Mouse (Mus musculus) liver, embryonic 13.5 days (tissue): ENCODE results near the gene Rab37. TPM values are rescaled to one million over a fixed set of nuclear protein-coding genes. Genes with fewer than 3 reads are reported as not detected.

Source experiments
- ATAC-seq: fragments of 200-750 bp; cut with Nextera tagmentation; 2 replicates; pipeline ENCODE4 v1.8.0; 2017; ENCODE audit warnings: low read depth, mild to moderate bottlenecking, moderate number of reproducible peaks, moderate library complexity
- DNase-seq: peaks from one replicate; pipeline ENCODE4 v3.0.0; 2022
- H3K27ac ChIP-seq: fragments of 300-500 bp; sonication (generic); 2 replicates; pipeline ENCODE4 v1.5.1; 2015; ENCODE audit warnings: moderate library complexity, mild to moderate bottlenecking, inconsistent platforms
- H3K27me3 ChIP-seq: fragments of 300-500 bp; sonication (generic); 2 replicates; pipeline ENCODE4 v1.6.1; 2015; ENCODE audit warnings: mild to moderate bottlenecking, inconsistent platforms
- H3K36me3 ChIP-seq: fragments of 300-500 bp; sonication (generic); 2 replicates; pipeline ENCODE4 v1.6.1; 2015; ENCODE audit warnings: mild to moderate bottlenecking, inconsistent platforms
- H3K4me1 ChIP-seq: fragments of 300-500 bp; sonication (generic); replicated peaks from 2 replicates; pipeline ENCODE4 v1.6.1; 2015; ENCODE audit warnings: inconsistent platforms
- H3K4me2 ChIP-seq: fragments of 300-500 bp; sonication (generic); 2 replicates; pipeline ENCODE4 v1.6.1; 2015; ENCODE audit warnings: inconsistent platforms, mild to moderate bottlenecking, moderate library complexity
- H3K4me3 ChIP-seq: fragments of 300-500 bp; sonication (generic); replicated peaks from 2 replicates; pipeline ENCODE4 v1.5.1; 2015; ENCODE audit warnings: mild to moderate bottlenecking, inconsistent platforms
- H3K9ac ChIP-seq: fragments of 300-500 bp; sonication (generic); 2 replicates; pipeline ENCODE4 v1.6.1; 2015; ENCODE audit warnings: mild to moderate bottlenecking, inconsistent platforms
- H3K9me3 ChIP-seq: fragments of 300-500 bp; sonication (generic); replicated peaks from 2 replicates; pipeline ENCODE4 v1.6.1; 2016; ENCODE audit warnings: inconsistent platforms
- WGBS: fragments of 180-500 bp; shearing (Covaris S2); methylation state at CpG from one replicate; pipeline ENCODE4 v1.1.7; 2015; ENCODE audit not compliant: insufficient replicate concordance; 5-methylcytosine and 5-hydroxymethylcytosine counted together
- polyA plus RNA-seq: library from polyadenylated mRNA; unstranded; fragments of >200 nt; fragmentation: Nextera tagmentation; extraction: Ambion mirVana; gene quantifications from 2 replicates; pipeline ENCODE4 v1.2.1, GENCODE M21; 2015

Gene Rab37
- polyA plus RNA-seq, 1 experiment from 2014 or later, result 3.6 TPM

- under 1% methylated on average over 39 of the region's 39 CpGs for WGBS
- H3K9ac ChIP-seq, result peak within 1 kb of the TSS; percentile 83
- H3K9me3 ChIP-seq, result no peaks in the 10 kb centered on the region; the same call in 1 of the 2 replicates
- H3K27me3 ChIP-seq, result no peaks in the 10 kb centered on the region
- DNase-seq (peak; percentile 99), ATAC-seq (peak; percentile 90)
- H3K27ac ChIP-seq, result peak within 1 kb of the TSS; percentile 80
- peak within 1 kb of the TSS; percentile 97 for H3K4me2 ChIP-seq
- H3K4me3 ChIP-seq, result peak within 1 kb of the TSS; percentile 75
- peaks cover 8% of the 10 kb centered on the region; the same call in 1 of the 2 replicates for H3K36me3 ChIP-seq
- peaks cover 66% of the 10 kb centered on the region for H3K4me1 ChIP-seq
Measured at GRCm38 (mm10) chr11:115187224-115187639, 96.0 kb downstream of the Rab37 start, which contains the start of gene Tmem104. TSS of gene Tmem104 (plus strand) at chr11:115187487.

- Histone ChIP-seq H3K27me3 (no peaks in the 10 kb centered on the region), H3K9me3 (no peaks in the 10 kb centered on the region; the same call in 1 of the 2 replicates), H3K4me3 (peak within 1 kb of the TSS; percentile 75), H3K4me2 (peak within 1 kb of the TSS; percentile 97), H3K27ac (peak within 1 kb of the TSS; percentile 80), H3K4me1 (peaks cover 67% of the 10 kb centered on the region), H3K36me3 (peaks cover 8% of the 10 kb centered on the region; the same call in 1 of the 2 replicates), H3K9ac (peak within 1 kb of the TSS; percentile 83)
- ATAC-seq (peak; percentile 33), DNase-seq (no peak)
- WGBS, result 4% methylated on average over 12 of the region's 12 CpGs
Measured at GRCm38 (mm10) chr11:115187693-115188092, 96.5 kb downstream of the Rab37 start, which contains the start of gene Nat9. TSS of gene Nat9 (minus strand) at chr11:115187859.

GRCm38 (mm10) chr11:115188539-115189231, 97.5 kb downstream of the Rab37 start:
- no peaks in the 10 kb centered on the region; the same call in 1 of the 2 replicates for H3K9me3 ChIP-seq
- ATAC-seq (no peak), DNase-seq (no peak)
- peak overlapping the region; percentile 97 for H3K4me2 ChIP-seq
- peaks cover 65% of the 10 kb centered on the region for H3K4me1 ChIP-seq
- H3K27ac ChIP-seq, result peak overlapping the region; percentile 80
- H3K4me3 ChIP-seq, result peak overlapping the region; percentile 75; the same call in 1 of the 2 replicates
- peak overlapping the region; percentile 83; the same call in 1 of the 2 replicates for H3K9ac ChIP-seq
- H3K36me3 ChIP-seq, result peaks cover 8% of the 10 kb centered on the region; the same call in 1 of the 2 replicates
- WGBS, result 32% methylated on average over 13 of the region's 13 CpGs
- no peaks in the 10 kb centered on the region for H3K27me3 ChIP-seq

- DNase-seq, result no peak
- no peak for ATAC-seq
- Histone ChIP-seq H3K36me3 (peaks cover 8% of the 10 kb centered on the region; the same call in 1 of the 2 replicates), H3K27ac (peak overlapping the region; percentile 60), H3K27me3 (no peaks in the 10 kb centered on the region), H3K9ac (no peak overlapping the region), H3K4me1 (peaks cover 67% of the 10 kb centered on the region), H3K4me3 (no peak overlapping the region), H3K9me3 (no peaks in the 10 kb centered on the region; the same call in 1 of the 2 replicates), H3K4me2 (peak overlapping the region; percentile 97)
- WGBS, result 67% methylated on average over 6 of the region's 6 CpGs
Measured at GRCm38 (mm10) chr11:115189304-115189703, 98.1 kb downstream of the Rab37 start.

- H3K36me3 ChIP-seq, result peaks cover 12% of the 10 kb centered on the region; the same call in 1 of the 2 replicates
- peaks cover 71% of the 10 kb centered on the region for H3K4me1 ChIP-seq
- H3K9me3 ChIP-seq, result no peaks in the 10 kb centered on the region; the same call in 1 of the 2 replicates
- H3K9ac ChIP-seq, result peak overlapping the region; percentile 18; the same call in 1 of the 2 replicates
- WGBS, result 21% methylated on average over 9 of the region's 9 CpGs
- ATAC-seq (no peak), DNase-seq (no peak)
- H3K4me2 ChIP-seq, result 0 out of 2 replicates have a peak overlapping the region, but pooled peaks have one; percentile 28
- H3K27me3 ChIP-seq, result no peaks in the 10 kb centered on the region
- peak overlapping the region; percentile 61 for H3K27ac ChIP-seq
- no peak overlapping the region for H3K4me3 ChIP-seq
Measured at GRCm38 (mm10) chr11:115192180-115192579, 100.9 kb downstream of the Rab37 start.

GRCm38 (mm10) chr11:115194693-115195092, 103.5 kb downstream of the Rab37 start:
- H3K27me3 ChIP-seq, result no peaks in the 10 kb centered on the region
- ATAC-seq (peak; percentile 22; the same call in 1 of the 2 replicates), DNase-seq (no peak)
- H3K36me3 ChIP-seq, result peaks cover 23% of the 10 kb centered on the region
- H3K27ac ChIP-seq, result no peak overlapping the region
- H3K4me1 ChIP-seq, result peaks cover 50% of the 10 kb centered on the region
- H3K9ac ChIP-seq, result no peak overlapping the region
- H3K4me2 ChIP-seq, result 0 out of 2 replicates have a peak overlapping the region, but pooled peaks have one; percentile 15
- no peaks in the 10 kb centered on the region; the same call in 1 of the 2 replicates for H3K9me3 ChIP-seq
- WGBS, result 22% methylated on average over 6 of the region's 6 CpGs
- no peak overlapping the region for H3K4me3 ChIP-seq

- Histone ChIP-seq H3K36me3 (peaks cover 22% of the 10 kb centered on the region), H3K4me1 (peaks cover 46% of the 10 kb centered on the region), H3K27ac (no peak overlapping the region), H3K4me3 (no peak overlapping the region), H3K27me3 (no peaks in the 10 kb centered on the region), H3K9ac (no peak overlapping the region), H3K9me3 (no peaks in the 10 kb centered on the region), H3K4me2 (no peak overlapping the region)
- DNase-seq, result no peak
- peak; percentile 76 for ATAC-seq
- WGBS, result 10% methylated on average over 5 of the region's 5 CpGs
Measured at GRCm38 (mm10) chr11:115195933-115196332, 104.7 kb downstream of the Rab37 start.

GRCm38 (mm10) chr11:115197558-115197957, 106.3 kb downstream of the Rab37 start:
- WGBS, result 71% methylated on average over 8 of the region's 8 CpGs
- H3K4me1 ChIP-seq, result peaks cover 33% of the 10 kb centered on the region
- ATAC-seq, result no peak

GRCm38 (mm10) chr11:115198932-115199384, 107.7 kb downstream of the Rab37 start:
- no peaks in the 10 kb centered on the region for H3K27me3 ChIP-seq
- H3K27ac ChIP-seq, result no peak overlapping the region
- WGBS, result 74% methylated on average over 12 of the region's 12 CpGs
- H3K4me2 ChIP-seq, result no peak overlapping the region
- DNase-seq (no peak), ATAC-seq (no peak)
- H3K4me1 ChIP-seq, result peaks cover 31% of the 10 kb centered on the region
- H3K36me3 ChIP-seq, result peaks cover 42% of the 10 kb centered on the region
- H3K4me3 ChIP-seq, result no peak overlapping the region
- H3K9me3 ChIP-seq, result no peaks in the 10 kb centered on the region
- no peak overlapping the region for H3K9ac ChIP-seq

More at GRCm38 (mm10) chr11:115197558-115197957, 106.3 kb downstream of the Rab37 start:
- no peak for DNase-seq
- no peaks in the 10 kb centered on the region for H3K9me3 ChIP-seq
- H3K27ac ChIP-seq, result no peak overlapping the region
- no peaks in the 10 kb centered on the region for H3K27me3 ChIP-seq
- no peak overlapping the region for H3K4me2 ChIP-seq
- H3K4me3 ChIP-seq, result no peak overlapping the region
- H3K36me3 ChIP-seq, result peaks cover 33% of the 10 kb centered on the region
- no peak overlapping the region for H3K9ac ChIP-seq

- 77% methylated on average over 4 of the region's 4 CpGs for WGBS
- Histone ChIP-seq H3K4me2 (no peak overlapping the region), H3K36me3 (peaks cover 52% of the 10 kb centered on the region), H3K9ac (no peak overlapping the region), H3K4me3 (no peak overlapping the region), H3K27me3 (no peaks in the 10 kb centered on the region), H3K9me3 (no peaks in the 10 kb centered on the region), H3K27ac (no peak overlapping the region), H3K4me1 (peaks cover 16% of the 10 kb centered on the region)
- DNase-seq (no peak), ATAC-seq (no peak)
Measured at GRCm38 (mm10) chr11:115200520-115200919, 109.3 kb downstream of the Rab37 start.

GRCm38 (mm10) chr11:115202316-115202715, 111.1 kb downstream of the Rab37 start:
- WGBS, result 19% methylated on average over 12 of the region's 12 CpGs
- Histone ChIP-seq H3K4me1 (no peaks in the 10 kb centered on the region), H3K4me2 (no peak overlapping the region), H3K9me3 (no peaks in the 10 kb centered on the region), H3K4me3 (no peak overlapping the region), H3K9ac (no peak overlapping the region), H3K27me3 (no peaks in the 10 kb centered on the region), H3K27ac (no peak overlapping the region), H3K36me3 (peaks cover 64% of the 10 kb centered on the region)
- DNase-seq (peak; percentile 52), ATAC-seq (peak; percentile 60)
